Mouse (Mus musculus): ENCODE results near the gene Ric3. TPM values are rescaled to one million over a fixed set of nuclear protein-coding genes. Genes with fewer than 3 reads are reported as not detected.

Ric3 gene
- total and polyA plus RNA-seq, 3 experiments = 0.27 to 0.68 TPM; not detected in 1

DNA sequence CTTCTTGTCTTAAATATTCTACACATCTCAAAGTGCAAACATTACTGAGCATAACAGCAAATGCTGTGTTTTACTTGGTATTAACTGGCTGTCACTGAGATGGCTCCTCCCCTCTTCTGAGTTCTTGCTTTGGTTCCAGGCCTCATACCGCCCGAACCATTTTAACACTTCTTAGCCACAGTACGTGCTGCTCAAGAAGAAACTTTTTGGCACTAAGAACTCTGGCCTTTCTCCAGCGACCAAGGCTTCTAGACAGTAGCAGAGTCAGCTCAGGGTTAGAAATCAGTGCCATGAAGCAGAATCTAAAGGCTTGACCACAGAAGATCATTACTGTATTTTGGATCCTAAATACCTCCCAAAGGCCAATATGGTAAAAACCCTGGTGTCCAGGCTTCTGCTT is 13.5 kb downstream of the Ric3 start:
- ATAC-seq (ENCODE audit: extremely low read depth, insufficient number of reproducible peaks, low FRiP score, poor library complexity, severe bottlenecking) (no peak), DNase-seq (ENCODE audit: low spot score) (no peak)
- Histone ChIP-seq H3K4me3 (ENCODE audit: low read depth, low read length) (no peak overlapping the region), H3K9me3 (replicated peaks) (no peaks in the 10 kb centered on the region), H3K27me3 (ENCODE audit: insufficient read depth, low read length) (peaks cover 5% of the 10 kb centered on the region), H3K36me3 (replicated peaks) (no peaks in the 10 kb centered on the region), H3K4me1 (ENCODE audit: insufficient read depth, low read depth, low read length) (no peaks in the 10 kb centered on the region)
- no peak for TF ChIP-seq GATA1 (IDR thresholded peaks at IDR 0.05; ENCODE audit: borderline replicate concordance, low read length)
- no peak for TF ChIP-seq GATA2 (IDR thresholded peaks at IDR 0.05; ENCODE audit: borderline replicate concordance, low read depth, low read length)
- no peak for TF ChIP-seq CTCF (IDR thresholded peaks at IDR 0.05; ENCODE audit: low read depth, low read length)
- TF ChIP-seq POLR2AphosphoS5 (IDR thresholded peaks at IDR 0.05; ENCODE audit: insufficient replicate concordance, low read depth, low read length) = no peak
- no peak for TF ChIP-seq TAL1 (conservative IDR thresholded peaks at IDR 0.05; ENCODE audit: low read depth, low read length)

DNA sequence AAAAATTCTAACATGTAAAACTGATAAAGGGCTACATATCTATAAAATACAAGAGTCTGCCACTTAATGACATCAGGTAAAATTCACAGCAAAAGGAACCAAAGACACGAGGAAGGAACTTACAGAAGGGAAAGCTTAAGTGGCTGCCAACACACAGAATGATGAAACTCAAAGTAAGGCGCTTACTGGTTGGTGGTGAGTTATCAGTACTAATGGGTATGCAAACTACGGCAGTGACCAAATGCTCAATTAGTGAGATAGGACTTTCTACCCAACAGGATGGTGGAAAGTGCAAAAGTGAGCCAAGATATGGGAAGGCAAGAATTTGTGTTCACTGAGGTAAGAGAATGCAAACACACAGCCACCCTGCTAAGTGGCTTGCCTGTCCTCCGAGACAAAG is 23.6 kb downstream of the Ric3 start:
- ATAC-seq (ENCODE audit: extremely low read depth, insufficient number of reproducible peaks, low FRiP score, poor library complexity, severe bottlenecking) = no peak
- no peaks in the 10 kb centered on the region for H3K27me3 ChIP-seq (ENCODE audit: insufficient read depth, low read length)
- TF ChIP-seq TAL1 (conservative IDR thresholded peaks at IDR 0.05; ENCODE audit: low read depth, low read length) = no peak
- TF ChIP-seq POLR2AphosphoS5 (IDR thresholded peaks at IDR 0.05; ENCODE audit: insufficient replicate concordance, low read depth, low read length) = no peak
- no peak for TF ChIP-seq CTCF (IDR thresholded peaks at IDR 0.05; ENCODE audit: low read depth, low read length)
- no peak for TF ChIP-seq GATA2 (IDR thresholded peaks at IDR 0.05; ENCODE audit: borderline replicate concordance, low read depth, low read length)
- no peak for TF ChIP-seq GATA1 (IDR thresholded peaks at IDR 0.05; ENCODE audit: borderline replicate concordance, low read length)
- no peak overlapping the region for H3K4me3 ChIP-seq (ENCODE audit: low read depth, low read length)
- no peaks in the 10 kb centered on the region for H3K36me3 ChIP-seq (replicated peaks)
- H3K4me1 ChIP-seq (ENCODE audit: insufficient read depth, low read depth, low read length) = no peaks in the 10 kb centered on the region
- DNase-seq (ENCODE audit: low spot score) = no peak
- no peaks in the 10 kb centered on the region for H3K9me3 ChIP-seq (replicated peaks)

DNA sequence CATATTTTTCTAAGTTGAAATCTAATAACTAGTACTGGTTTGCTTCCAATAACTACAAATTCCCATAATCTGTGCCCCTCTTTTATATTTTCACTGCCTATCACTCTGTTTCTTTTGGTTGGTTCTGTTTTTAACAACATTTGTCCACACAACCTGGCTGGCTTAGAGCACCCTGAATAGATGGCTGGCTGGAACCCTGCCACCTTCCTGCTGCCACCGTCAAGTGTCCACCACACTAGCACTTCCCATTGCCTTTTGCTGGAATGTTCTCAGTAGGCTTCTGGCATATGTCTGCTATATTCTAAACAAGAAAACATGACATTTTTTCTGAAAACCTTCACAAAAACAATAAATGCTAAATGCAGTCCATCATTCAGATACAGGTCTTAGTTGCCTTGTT is 32.3 kb downstream of the Ric3 start:
- H3K4me1 ChIP-seq (ENCODE audit: insufficient read depth, low read depth, low read length) = no peaks in the 10 kb centered on the region
- DNase-seq (ENCODE audit: low spot score) = no peak
- H3K27me3 ChIP-seq (ENCODE audit: insufficient read depth, low read length) = no peaks in the 10 kb centered on the region
- H3K36me3 ChIP-seq (replicated peaks) = no peaks in the 10 kb centered on the region
- TF ChIP-seq GATA2 (IDR thresholded peaks at IDR 0.05; ENCODE audit: borderline replicate concordance, low read depth, low read length) = no peak
- TF ChIP-seq CTCF (IDR thresholded peaks at IDR 0.05; ENCODE audit: low read depth, low read length) = no peak
- no peak for TF ChIP-seq GATA1 (IDR thresholded peaks at IDR 0.05; ENCODE audit: borderline replicate concordance, low read length)
- no peak for TF ChIP-seq POLR2AphosphoS5 (IDR thresholded peaks at IDR 0.05; ENCODE audit: insufficient replicate concordance, low read depth, low read length)
- no peak for TF ChIP-seq TAL1 (conservative IDR thresholded peaks at IDR 0.05; ENCODE audit: low read depth, low read length)
- H3K9me3 ChIP-seq (replicated peaks) = no peaks in the 10 kb centered on the region
- no peak overlapping the region for H3K4me3 ChIP-seq (ENCODE audit: low read depth, low read length)
- ATAC-seq (ENCODE audit: extremely low read depth, insufficient number of reproducible peaks, low FRiP score, poor library complexity, severe bottlenecking) = no peak

DNA sequence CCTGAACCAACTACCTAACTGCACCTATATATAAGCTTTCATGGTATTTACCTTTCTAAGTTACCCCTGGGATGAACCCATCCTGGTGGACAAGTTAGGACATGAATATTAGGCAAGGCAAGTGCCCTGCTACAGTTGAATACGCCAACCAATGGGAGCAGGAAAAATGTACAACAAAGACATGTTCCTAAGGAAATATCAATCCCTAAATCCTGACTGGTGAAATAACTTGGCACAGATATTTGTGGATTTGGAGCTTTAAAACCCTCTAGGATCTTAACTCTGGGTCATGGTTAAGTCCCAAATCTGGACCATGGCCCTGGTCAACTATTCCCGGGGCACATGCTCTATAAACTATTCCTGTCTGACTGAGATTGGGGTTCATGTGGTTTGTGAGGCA is 37.3 kb downstream of the Ric3 start:
- TF ChIP-seq CTCF (IDR thresholded peaks at IDR 0.05; ENCODE audit: low read depth, low read length) = no peak
- no peak for TF ChIP-seq GATA1 (IDR thresholded peaks at IDR 0.05; ENCODE audit: borderline replicate concordance, low read length)
- Histone ChIP-seq H3K36me3 (replicated peaks) (no peaks in the 10 kb centered on the region), H3K4me1 (ENCODE audit: insufficient read depth, low read depth, low read length) (no peaks in the 10 kb centered on the region), H3K9me3 (replicated peaks) (no peaks in the 10 kb centered on the region), H3K4me3 (ENCODE audit: low read depth, low read length) (no peak overlapping the region), H3K27me3 (ENCODE audit: insufficient read depth, low read length) (no peaks in the 10 kb centered on the region)
- no peak for DNase-seq (ENCODE audit: low spot score)
- ATAC-seq (ENCODE audit: extremely low read depth, insufficient number of reproducible peaks, low FRiP score, poor library complexity, severe bottlenecking) = no peak

DNA sequence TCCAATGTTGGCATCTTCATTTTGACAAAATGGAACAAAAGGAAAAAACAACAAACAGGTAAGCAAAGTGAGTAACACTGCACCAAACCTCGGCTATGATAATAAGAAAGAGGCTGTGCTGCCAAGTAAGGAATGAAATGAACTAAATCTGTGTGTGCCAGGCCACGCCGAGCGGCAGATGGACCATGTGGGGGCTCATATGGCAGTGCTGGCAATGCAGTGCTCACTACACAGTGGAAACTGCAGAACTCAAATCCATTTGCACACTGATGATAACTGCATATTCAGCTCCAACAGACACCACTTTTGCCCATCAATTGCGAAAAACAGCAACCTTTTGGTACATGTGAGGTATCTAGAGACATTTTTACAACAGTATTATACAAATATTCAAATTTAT is 43.7 kb downstream of the Ric3 start:
- ATAC-seq (ENCODE audit: extremely low read depth, insufficient number of reproducible peaks, low FRiP score, poor library complexity, severe bottlenecking) = no peak
- no peak for TF ChIP-seq CTCF (IDR thresholded peaks at IDR 0.05; ENCODE audit: low read depth, low read length)
- no peak for TF ChIP-seq GATA2 (IDR thresholded peaks at IDR 0.05; ENCODE audit: borderline replicate concordance, low read depth, low read length)
- no peak for TF ChIP-seq TAL1 (conservative IDR thresholded peaks at IDR 0.05; ENCODE audit: low read depth, low read length)
- no peak for TF ChIP-seq GATA1 (IDR thresholded peaks at IDR 0.05; ENCODE audit: borderline replicate concordance, low read length)
- TF ChIP-seq POLR2AphosphoS5 (IDR thresholded peaks at IDR 0.05; ENCODE audit: insufficient replicate concordance, low read depth, low read length) = no peak
- Histone ChIP-seq H3K36me3 (replicated peaks) (no peaks in the 10 kb centered on the region), H3K4me1 (ENCODE audit: insufficient read depth, low read depth, low read length) (no peaks in the 10 kb centered on the region), H3K4me3 (ENCODE audit: low read depth, low read length) (no peak overlapping the region), H3K9me3 (replicated peaks) (no peaks in the 10 kb centered on the region), H3K27me3 (ENCODE audit: insufficient read depth, low read length) (no peaks in the 10 kb centered on the region; the same call in 1 of the 2 replicates)
- no peak for DNase-seq (ENCODE audit: low spot score)

DNA sequence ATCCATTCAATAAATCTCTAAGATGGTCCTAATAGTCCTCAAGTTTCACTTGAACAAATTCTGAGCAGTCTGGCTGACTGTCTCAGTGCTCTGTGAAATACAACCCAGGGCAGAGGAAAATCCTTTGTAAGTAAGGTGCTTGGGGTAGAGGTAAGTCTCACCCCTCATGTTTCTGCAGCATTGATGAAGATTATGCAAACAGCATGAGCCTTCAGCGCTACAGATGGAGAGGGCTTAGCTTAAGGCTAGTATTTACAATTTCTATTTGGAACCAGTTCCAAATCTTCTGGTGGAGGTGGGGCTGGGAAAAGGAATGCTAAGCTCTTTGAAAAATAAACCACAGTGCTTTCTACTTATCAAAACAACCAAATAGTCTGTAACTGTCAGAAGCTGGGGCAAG is 44.1 kb downstream of the Ric3 start:
- H3K27me3 ChIP-seq (ENCODE audit: insufficient read depth, low read length) = no peaks in the 10 kb centered on the region; the same call in 1 of the 2 replicates
- DNase-seq (ENCODE audit: low spot score) (no peak), ATAC-seq (ENCODE audit: extremely low read depth, insufficient number of reproducible peaks, low FRiP score, poor library complexity, severe bottlenecking) (no peak)
- no peaks in the 10 kb centered on the region for H3K9me3 ChIP-seq (replicated peaks)
- TF ChIP-seq GATA1 (IDR thresholded peaks at IDR 0.05; ENCODE audit: borderline replicate concordance, low read length) = no peak
- H3K4me3 ChIP-seq (ENCODE audit: low read depth, low read length) = no peak overlapping the region
- no peaks in the 10 kb centered on the region for H3K36me3 ChIP-seq (replicated peaks)
- no peaks in the 10 kb centered on the region for H3K4me1 ChIP-seq (ENCODE audit: insufficient read depth, low read depth, low read length)

DNA sequence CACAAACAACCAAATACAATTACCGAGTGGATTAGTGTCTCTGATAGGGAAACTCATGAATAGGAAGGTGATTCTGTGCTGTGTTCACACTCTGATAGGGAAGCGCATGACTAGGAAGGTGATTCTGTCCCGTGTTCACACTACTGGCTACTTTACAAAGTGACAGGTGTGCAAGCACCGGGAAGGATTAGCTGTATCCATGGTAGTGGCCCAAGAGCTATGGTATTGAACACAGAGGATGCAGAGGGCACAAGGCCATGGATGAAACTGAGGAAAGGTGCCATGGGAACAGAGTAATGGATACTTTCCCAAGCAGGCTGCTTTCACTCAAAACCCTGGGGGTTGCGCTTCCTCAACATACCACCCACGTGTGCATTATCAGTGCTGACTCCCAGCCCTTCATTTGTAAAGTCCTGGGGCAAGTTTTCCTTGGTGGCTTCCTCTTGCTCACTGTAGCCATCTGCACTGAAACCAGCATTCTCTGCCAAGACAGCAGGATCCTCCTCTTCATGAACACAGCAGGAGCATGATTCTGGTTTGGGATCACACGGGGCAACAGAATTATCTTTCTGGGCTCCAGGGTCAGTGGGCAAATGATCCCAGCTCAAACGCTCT is 44.9 kb downstream of the Ric3 start:
- Histone ChIP-seq H3K4me3 (ENCODE audit: low read depth, low read length) (no peak overlapping the region), H3K27me3 (ENCODE audit: insufficient read depth, low read length) (peaks cover 4% of the 10 kb centered on the region; the same call in 1 of the 2 replicates), H3K9me3 (replicated peaks) (no peaks in the 10 kb centered on the region), H3K4me1 (ENCODE audit: insufficient read depth, low read depth, low read length) (no peaks in the 10 kb centered on the region), H3K36me3 (replicated peaks) (no peaks in the 10 kb centered on the region)
- no peak for ATAC-seq (ENCODE audit: extremely low read depth, insufficient number of reproducible peaks, low FRiP score, poor library complexity, severe bottlenecking)
- TF ChIP-seq CTCF (IDR thresholded peaks at IDR 0.05; ENCODE audit: low read depth, low read length) (no peak), POLR2AphosphoS5 (IDR thresholded peaks at IDR 0.05; ENCODE audit: insufficient replicate concordance, low read depth, low read length) (no peak), TAL1 (conservative IDR thresholded peaks at IDR 0.05; ENCODE audit: low read depth, low read length) (no peak), GATA2 (IDR thresholded peaks at IDR 0.05; ENCODE audit: borderline replicate concordance, low read depth, low read length) (no peak), GATA1 (IDR thresholded peaks at IDR 0.05; ENCODE audit: borderline replicate concordance, low read length) (no peak)
- no peak for DNase-seq (ENCODE audit: low spot score)

Data from G1E (cell line).